Mouse (Mus musculus) heart, postnatal 0 days (tissue): ENCODE results near the gene Megf11.

ENCODE experiments used
- CTCF ChIP-seq: IDR thresholded peaks from 2 replicates; pipeline ENCODE4 v1.5.1; 2016; ENCODE audit warnings: antibody characterized with exemption, control low read depth, low read depth
- EP300 ChIP-seq: IDR thresholded peaks from 2 replicates; pipeline ENCODE4 v1.6.1; 2016; ENCODE audit warnings: antibody characterized with exemption, low read depth

DNA sequence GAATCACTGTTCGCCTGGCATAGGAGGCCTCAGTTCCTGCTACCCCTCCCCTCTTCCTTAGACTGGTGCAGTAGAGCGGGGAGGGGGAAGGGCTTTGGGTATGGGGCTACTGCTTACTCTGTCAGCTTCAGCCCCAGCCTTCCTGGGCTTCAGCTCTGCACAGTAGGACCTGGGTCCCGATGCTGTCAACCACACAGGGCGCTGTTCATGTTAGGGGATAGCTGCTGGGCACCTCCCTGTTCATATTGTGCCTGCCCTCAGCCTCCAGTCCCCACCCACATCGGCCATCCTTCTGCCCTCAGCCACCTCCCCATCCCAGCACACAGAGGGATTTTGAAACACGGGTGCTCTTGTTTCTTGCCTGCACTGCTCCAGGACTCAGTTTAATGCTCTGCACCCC lies 61.6 kb downstream of the Megf11 start:
- no peak for TF ChIP-seq EP300
- no peak for TF ChIP-seq CTCF
